Mouse (Mus musculus) midbrain, embryonic 11.5 days (tissue): ENCODE data around the gene Slc15a5. TPM values are rescaled to one million over a fixed set of nuclear protein-coding genes. Genes with fewer than 3 reads are reported as not detected.

Experiments
- ATAC-seq: fragments of 200-750 bp; cut with Nextera tagmentation; 2 replicates; pipeline ENCODE4 v1.8.0; 2017; ENCODE audit warnings: moderate TSS enrichment, moderate library complexity; ENCODE audit not compliant: low FRiP score
- DNase-seq: peaks from one replicate; pipeline ENCODE4 v3.0.0; 2015; ENCODE audit warnings: low spot score; ENCODE audit errors: missing footprints
- H3K27ac ChIP-seq: fragments of 300-500 bp; sonication (generic); 2 replicates; pipeline ENCODE4 v1.5.1; 2014; ENCODE audit warnings: low read depth, low read length
- H3K27me3 ChIP-seq: fragments of 300-500 bp; sonication (generic); 2 replicates; pipeline ENCODE4 v1.6.1; 2014; ENCODE audit warnings: mild to moderate bottlenecking, low read length, moderate library complexity, mixed read lengths; ENCODE audit not compliant: control insufficient read depth, insufficient read depth
- H3K36me3 ChIP-seq: fragments of 300-500 bp; sonication (generic); 2 replicates; pipeline ENCODE4 v1.6.1; 2014; ENCODE audit warnings: mild to moderate bottlenecking, low read length, moderate library complexity, mixed read lengths; ENCODE audit not compliant: control insufficient read depth, insufficient read depth
- H3K4me1 ChIP-seq: fragments of 300-500 bp; sonication (generic); 2 replicates; pipeline ENCODE4 v1.6.1; 2014; ENCODE audit warnings: low read length; ENCODE audit not compliant: control insufficient read depth, insufficient read depth
- H3K4me2 ChIP-seq: fragments of 300-500 bp; sonication (generic); 2 replicates; pipeline ENCODE4 v1.6.1; 2014; ENCODE audit warnings: mild to moderate bottlenecking, moderate library complexity
- H3K4me3 ChIP-seq: fragments of 300-500 bp; sonication (generic); 2 replicates; pipeline ENCODE4 v1.5.1; 2014; ENCODE audit warnings: low read depth, low read length
- H3K9ac ChIP-seq: fragments of 300-500 bp; sonication (generic); 2 replicates; pipeline ENCODE4 v1.6.1; 2014; ENCODE audit warnings: low read length
- H3K9me3 ChIP-seq: fragments of 300-500 bp; sonication (generic); 2 replicates; pipeline ENCODE4 v1.6.1; 2016; ENCODE audit warnings: low read length; ENCODE audit not compliant: control insufficient read depth
- WGBS: fragments of 180-500 bp; shearing (Covaris S2); extraction: QIAGEN DNeasy Blood & Tissue Kit; methylation state at CpG from one replicate; pipeline ENCODE4 v1.1.7; 2014; 5-methylcytosine and 5-hydroxymethylcytosine counted together
- polyA plus RNA-seq: library from polyadenylated mRNA; unstranded; fragments of >200 nt; fragmentation: Nextera tagmentation; extraction: Ambion mirVana; gene quantifications from 2 replicates; pipeline ENCODE4 v1.2.1, GENCODE M21; 2014

The Slc15a5 gene
- polyA plus RNA-seq, 1 experiment from 2014 or later: not detected

DNA sequence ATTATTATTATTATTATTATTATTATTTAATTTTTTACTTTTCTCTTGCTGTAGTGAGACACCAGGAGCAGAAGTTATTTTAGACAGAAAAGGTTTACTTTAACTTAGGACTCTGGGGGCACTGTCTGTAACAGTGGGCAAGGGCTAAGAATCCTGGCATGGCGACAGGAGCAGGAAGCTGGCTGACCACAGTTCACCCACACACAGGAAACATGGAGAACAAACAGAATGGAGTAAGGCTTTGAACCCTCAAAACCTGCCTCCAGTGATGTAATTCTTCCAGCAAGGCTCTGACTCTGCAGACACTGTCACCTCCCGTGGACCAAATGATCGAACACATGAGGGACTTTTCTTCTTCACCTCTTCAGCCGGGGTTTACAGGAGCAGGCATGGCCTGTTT lies 37.9 kb downstream of the Slc15a5 start:
- no peaks in the 10 kb centered on the region for H3K4me1 ChIP-seq
- DNase-seq: peak; percentile 17
- 97% methylated on average over 4 of the region's 4 CpGs for WGBS
- no peak overlapping the region for H3K27ac ChIP-seq
- no peaks in the 10 kb centered on the region for H3K27me3 ChIP-seq
- ATAC-seq: no peak
- no peak overlapping the region for H3K4me2 ChIP-seq
- no peaks in the 10 kb centered on the region for H3K36me3 ChIP-seq
- H3K9me3 ChIP-seq: no peaks in the 10 kb centered on the region; the same call in 1 of the 2 replicates
- no peak overlapping the region for H3K9ac ChIP-seq
- no peak overlapping the region for H3K4me3 ChIP-seq

DNA sequence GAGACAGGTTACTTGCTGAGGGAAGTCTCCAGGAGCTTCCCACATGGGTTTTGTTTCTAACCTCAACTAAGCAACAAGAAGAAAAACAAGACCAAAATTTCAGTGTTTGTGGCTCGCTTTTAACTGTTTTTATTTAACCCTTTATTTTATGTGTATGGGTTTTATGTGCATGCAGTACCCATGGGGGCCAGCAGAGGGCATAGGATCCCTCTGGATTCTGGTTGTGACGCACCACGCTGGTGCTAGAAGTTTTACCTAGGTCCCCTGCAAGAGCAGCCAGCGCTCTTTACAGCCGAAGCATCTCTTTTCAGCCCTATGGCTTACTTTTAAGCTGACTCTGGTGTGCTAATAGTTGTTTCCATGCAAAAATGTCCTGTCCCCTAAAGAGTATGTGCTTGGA lies 42.1 kb downstream of the Slc15a5 start:
- no peaks in the 10 kb centered on the region for H3K4me1 ChIP-seq
- H3K27ac ChIP-seq: no peak overlapping the region
- ATAC-seq (no peak), DNase-seq (peak; percentile 72)
- no peaks in the 10 kb centered on the region for H3K36me3 ChIP-seq
- no peak overlapping the region for H3K4me3 ChIP-seq
- no peaks in the 10 kb centered on the region for H3K9me3 ChIP-seq
- no peak overlapping the region for H3K9ac ChIP-seq
- no peak overlapping the region for H3K4me2 ChIP-seq
- WGBS: 83% methylated on average over 5 of the region's 5 CpGs
- no peaks in the 10 kb centered on the region for H3K27me3 ChIP-seq

DNA sequence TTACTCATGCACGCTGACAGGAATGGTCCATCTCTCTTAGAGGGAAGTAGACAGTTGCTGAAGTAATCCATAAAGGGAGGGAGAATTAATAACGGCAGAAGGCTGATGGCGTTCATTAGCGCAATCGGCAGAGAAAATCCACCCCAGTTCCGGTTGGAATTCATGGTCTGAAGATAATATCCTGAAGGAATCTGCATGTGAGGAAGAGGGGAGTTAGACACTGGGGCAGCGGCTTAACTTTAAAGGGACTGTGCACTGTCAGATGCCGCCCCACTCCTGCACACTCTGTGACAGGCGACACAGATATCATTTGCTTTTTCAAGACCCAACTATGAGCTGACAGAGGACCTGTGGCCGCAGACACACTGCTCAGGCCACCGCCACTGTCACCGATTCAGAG lies 42.8 kb downstream of the Slc15a5 start:
- peak; percentile 53 for DNase-seq
- no peak overlapping the region for H3K4me2 ChIP-seq
- 95% methylated on average over 12 of the region's 12 CpGs for WGBS
- H3K27ac ChIP-seq: no peak overlapping the region
- no peak overlapping the region for H3K4me3 ChIP-seq
- no peaks in the 10 kb centered on the region for H3K9me3 ChIP-seq
- no peak for ATAC-seq
- H3K4me1 ChIP-seq: no peaks in the 10 kb centered on the region
- no peaks in the 10 kb centered on the region for H3K27me3 ChIP-seq
- H3K9ac ChIP-seq: no peak overlapping the region
- H3K36me3 ChIP-seq: no peaks in the 10 kb centered on the region

DNA sequence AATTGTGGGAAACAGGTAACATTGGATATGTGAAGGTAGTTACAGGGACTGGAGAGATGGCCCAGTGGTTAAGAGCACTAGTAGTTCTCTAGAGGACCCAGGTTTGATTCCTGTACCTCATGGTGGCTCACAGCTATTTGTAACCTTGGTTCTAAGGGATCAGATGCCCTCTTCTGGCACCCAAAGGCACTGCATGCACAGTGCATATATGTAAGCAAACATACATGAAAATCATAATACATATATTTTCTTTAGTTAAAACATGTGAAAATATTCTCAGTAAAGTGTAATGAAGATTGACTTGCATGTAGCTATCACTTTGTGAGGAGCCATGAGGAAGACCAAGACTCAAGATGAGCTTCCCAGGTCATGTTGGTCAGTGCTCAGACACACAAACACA lies 62.8 kb downstream of the Slc15a5 start:
- no peaks in the 10 kb centered on the region for H3K4me1 ChIP-seq
- H3K4me2 ChIP-seq: no peak overlapping the region
- ATAC-seq (no peak), DNase-seq (no peak)
- H3K9me3 ChIP-seq: no peaks in the 10 kb centered on the region
- H3K27ac ChIP-seq: no peak overlapping the region
- H3K9ac ChIP-seq: no peak overlapping the region
- H3K36me3 ChIP-seq: no peaks in the 10 kb centered on the region
- H3K4me3 ChIP-seq: no peak overlapping the region
- no peaks in the 10 kb centered on the region for H3K27me3 ChIP-seq

DNA sequence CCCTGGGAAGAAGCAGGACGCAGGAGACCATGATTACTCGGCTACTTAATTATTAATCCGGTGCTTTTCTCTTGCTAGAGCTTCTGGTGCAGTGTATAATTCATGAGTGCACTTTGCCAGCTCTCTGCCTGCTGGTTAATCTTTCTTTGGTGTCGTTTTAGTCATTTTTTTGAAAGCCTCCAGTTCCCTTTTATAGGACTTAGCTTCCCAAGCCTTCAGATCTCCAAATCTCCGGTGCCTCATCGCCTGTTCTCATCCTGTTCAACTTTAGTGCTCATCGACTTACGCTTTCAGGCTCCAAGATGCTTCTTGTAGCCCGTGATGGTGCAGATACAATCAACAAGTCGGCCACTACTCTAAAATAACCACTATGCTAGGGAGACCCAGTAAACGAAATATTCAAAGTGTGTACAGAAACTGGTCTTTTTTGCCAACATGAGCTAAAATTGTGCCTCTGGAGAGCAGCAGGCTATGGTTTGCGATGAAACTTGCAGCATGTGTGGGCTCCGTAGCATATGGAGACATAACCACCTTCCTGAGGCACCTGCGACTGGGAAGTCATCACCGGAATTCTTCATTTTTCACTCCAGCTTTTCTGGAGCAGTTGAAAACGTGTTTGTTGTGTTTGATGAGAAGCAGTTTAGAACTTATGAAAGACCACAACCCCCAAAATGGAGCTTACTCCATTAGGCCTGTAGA lies 64.6 kb downstream of the Slc15a5 start:
- H3K9ac ChIP-seq: no peak overlapping the region
- no peak overlapping the region for H3K27ac ChIP-seq
- no peaks in the 10 kb centered on the region for H3K4me1 ChIP-seq
- H3K9me3 ChIP-seq: no peaks in the 10 kb centered on the region
- no peaks in the 10 kb centered on the region for H3K36me3 ChIP-seq
- DNase-seq (peak; percentile 60), ATAC-seq (no peak)
- 83% methylated on average over 16 of the region's 16 CpGs for WGBS
- no peaks in the 10 kb centered on the region for H3K27me3 ChIP-seq
- no peak overlapping the region for H3K4me2 ChIP-seq
- no peak overlapping the region for H3K4me3 ChIP-seq

DNA sequence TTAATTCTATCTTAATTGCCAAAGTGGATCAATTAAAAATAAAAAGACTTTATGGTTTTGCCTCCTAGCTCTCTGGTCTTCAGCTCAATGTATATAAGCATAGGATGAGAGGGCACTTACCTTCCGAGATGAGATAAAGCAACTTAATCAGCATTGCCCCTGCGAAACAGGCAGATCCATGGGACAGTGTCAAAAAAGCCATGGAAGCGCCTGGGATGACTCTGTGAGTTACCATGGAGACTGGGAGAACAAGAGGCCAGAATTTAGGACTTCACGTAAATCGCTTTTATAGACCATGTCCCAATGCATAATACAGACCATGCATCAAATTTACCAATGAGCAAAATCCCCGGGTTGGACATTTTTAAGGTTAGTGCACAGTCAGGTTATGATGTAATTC lies 67.8 kb downstream of the Slc15a5 start:
- 73% methylated on average over 6 of the region's 6 CpGs for WGBS

DNA sequence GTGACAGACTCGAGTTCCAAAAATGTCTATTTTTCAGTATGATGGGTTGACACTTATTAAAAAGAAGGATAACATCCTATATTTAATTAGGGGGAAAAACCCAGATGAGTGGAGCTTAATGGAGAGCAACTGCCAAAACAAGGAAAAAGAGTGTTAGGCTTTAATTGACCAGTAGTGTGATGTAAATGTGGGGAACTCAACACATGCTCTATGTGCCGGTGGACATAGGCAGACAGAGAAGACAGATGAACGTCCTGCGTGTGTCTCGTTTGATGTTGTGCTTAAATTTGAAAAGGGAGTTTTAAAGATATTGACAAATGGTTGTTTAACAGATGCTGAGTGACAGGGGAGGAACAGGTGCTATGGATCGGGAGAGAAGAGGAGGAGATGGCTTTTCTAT lies 72.0 kb downstream of the Slc15a5 start:
- WGBS: 84% methylated on average over 6 of the region's 6 CpGs
- ATAC-seq (no peak), DNase-seq (peak; percentile 26)
- H3K9ac ChIP-seq: no peak overlapping the region
- no peak overlapping the region for H3K4me3 ChIP-seq
- H3K36me3 ChIP-seq: no peaks in the 10 kb centered on the region
- no peaks in the 10 kb centered on the region for H3K27me3 ChIP-seq
- H3K9me3 ChIP-seq: no peaks in the 10 kb centered on the region
- H3K4me1 ChIP-seq: no peaks in the 10 kb centered on the region
- no peak overlapping the region for H3K4me2 ChIP-seq
- H3K27ac ChIP-seq: no peak overlapping the region

More for the DNA sequence above, 67.8 kb downstream of the Slc15a5 start:
- H3K27ac ChIP-seq: no peak overlapping the region
- no peaks in the 10 kb centered on the region for H3K36me3 ChIP-seq
- H3K9ac ChIP-seq: no peak overlapping the region
- no peaks in the 10 kb centered on the region for H3K4me1 ChIP-seq
- no peak overlapping the region for H3K4me3 ChIP-seq
- DNase-seq (peak; percentile 41), ATAC-seq (no peak)
- no peak overlapping the region for H3K4me2 ChIP-seq
- H3K27me3 ChIP-seq: no peaks in the 10 kb centered on the region
- H3K9me3 ChIP-seq: no peaks in the 10 kb centered on the region

DNA sequence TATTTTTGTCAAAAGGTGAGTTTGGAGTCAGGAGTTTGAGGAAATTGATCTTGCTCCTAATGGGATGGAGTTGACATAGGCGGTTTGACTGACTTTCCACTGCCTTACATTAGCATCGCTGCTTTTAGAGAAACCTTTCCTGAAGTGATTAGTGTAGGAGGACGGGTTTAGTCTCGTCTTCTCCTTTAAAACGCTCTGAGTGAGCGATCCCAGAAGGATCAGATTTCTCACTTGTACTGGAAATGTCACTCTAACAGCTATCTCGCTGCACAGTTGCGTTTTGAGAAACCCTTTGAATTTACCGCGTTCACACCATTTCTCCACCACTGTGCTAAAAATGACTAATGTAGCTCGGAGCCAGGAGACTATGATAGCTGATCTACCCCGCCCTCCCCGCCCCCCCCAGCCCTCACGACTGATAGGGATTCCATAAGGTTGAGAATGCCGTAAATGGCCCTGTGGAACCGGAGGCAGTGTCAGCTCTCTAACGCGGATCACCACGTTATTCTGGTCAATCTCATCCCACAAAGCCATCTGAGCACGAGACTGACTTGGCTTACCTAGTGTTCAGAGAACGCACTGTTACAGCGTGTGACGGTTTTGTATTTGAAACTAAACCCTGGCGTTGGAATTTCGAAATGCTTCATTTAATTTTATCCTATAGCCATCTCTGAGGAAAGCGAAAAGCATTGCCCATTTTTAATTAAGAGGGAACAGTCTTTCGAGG lies 73.0 kb downstream of the Slc15a5 start:
- H3K36me3 ChIP-seq: no peaks in the 10 kb centered on the region
- no peak overlapping the region for H3K4me2 ChIP-seq
- no peak overlapping the region for H3K4me3 ChIP-seq
- H3K9me3 ChIP-seq: no peaks in the 10 kb centered on the region
- no peaks in the 10 kb centered on the region for H3K4me1 ChIP-seq
- ATAC-seq (no peak), DNase-seq (no peak)
- no peaks in the 10 kb centered on the region for H3K27me3 ChIP-seq
- H3K27ac ChIP-seq: no peak overlapping the region
- H3K9ac ChIP-seq: no peak overlapping the region
- 89% methylated on average over 27 of the region's 27 CpGs for WGBS

DNA sequence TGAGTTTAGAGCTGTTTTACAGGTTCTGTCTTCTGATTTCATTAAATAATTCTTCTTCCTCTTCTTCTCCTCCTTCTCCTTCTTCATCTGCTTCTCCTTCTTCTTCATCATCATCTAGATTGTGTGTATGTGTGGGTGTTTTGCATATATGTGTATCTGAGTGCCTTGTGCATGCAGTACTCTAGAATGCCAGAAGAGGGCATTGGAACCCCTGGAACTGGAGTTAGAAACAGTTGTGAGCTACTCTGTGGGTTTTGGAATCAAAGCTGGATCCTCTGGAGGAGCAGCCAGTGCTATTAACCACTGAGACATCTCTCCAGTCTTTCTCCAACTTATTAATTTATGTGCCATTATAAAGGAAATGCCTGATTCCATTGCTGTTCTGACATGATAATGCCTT lies 89.9 kb downstream of the Slc15a5 start:
- no peaks in the 10 kb centered on the region for H3K9me3 ChIP-seq
- no peak for DNase-seq
- no peak for ATAC-seq
- no peaks in the 10 kb centered on the region for H3K4me1 ChIP-seq
- no peak overlapping the region for H3K9ac ChIP-seq
- no peaks in the 10 kb centered on the region for H3K36me3 ChIP-seq
- no peak overlapping the region for H3K4me3 ChIP-seq
- no peak overlapping the region for H3K4me2 ChIP-seq
- H3K27ac ChIP-seq: no peak overlapping the region
- no peaks in the 10 kb centered on the region for H3K27me3 ChIP-seq
